7 mouse cellular contexts compared by ENCODE assay signal in the genomic region with DNA sequence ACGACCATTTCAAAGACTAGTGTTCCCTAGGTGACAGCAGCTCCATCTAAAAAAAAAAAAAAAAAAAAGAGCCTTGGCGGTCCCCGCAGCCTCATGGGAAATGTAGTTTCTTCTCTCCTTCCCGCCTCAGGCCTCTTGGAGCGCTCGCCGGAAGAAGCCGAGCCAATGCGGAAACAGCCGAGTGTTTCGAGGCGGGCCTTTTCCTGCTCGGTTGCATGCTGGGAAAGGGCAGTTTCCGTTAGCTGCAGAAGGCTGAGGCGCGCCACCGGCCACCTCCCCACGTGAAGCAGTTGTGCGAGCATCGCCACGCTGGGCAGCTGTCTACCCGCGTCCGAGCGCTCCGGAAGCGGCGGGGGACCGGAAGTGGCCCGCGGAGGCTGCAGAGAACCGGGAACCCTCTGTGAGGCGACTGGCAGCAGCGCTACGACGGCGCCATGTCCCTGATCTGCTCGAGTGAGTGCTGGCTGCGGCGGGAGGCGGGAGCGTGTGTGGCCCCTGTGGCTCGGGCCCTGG. TPM values are rescaled to one million over a fixed set of nuclear protein-coding genes. Genes with fewer than 3 reads are reported as not detected.
DNase-seq lines count a peak whose midpoint lies in the region; ATAC-seq lines count a peak whose summit lies in the region.

Gene Prpf19, plus strand, starts transcription at position 216 of the 513 bp plus-strand sequence.

- intact Hi-C loops in gastrocnemius, postnatal 36 days (cut with DNase I) = loop anchor here (2.0 kb wide), 1 partner anchor 14 kb away; no protein-coding TSS in a partner anchor
- intact Hi-C loops in left cerebral cortex, postnatal 25 days (cut with DNase I) = no loop called here

- DNase-seq in adrenal gland, adult 18-20 months (ENCODE audit: low spot score in 2 of 2) = peak; percentile 92
- DNase-seq in embryo, embryonic 11 days = peak; percentile 99
- DNase-seq in gastrocnemius, postnatal 36 days = peak; percentile 95
- DNase-seq in left cerebral cortex, postnatal 25 days (ENCODE audit: low spot score in 2 of 2) = peak; percentile 99
- DNase-seq in midbrain, embryonic 10.5 days (ENCODE audit: low spot score) = peak; percentile 98
- peak; percentile 97 for DNase-seq in right cerebral cortex, postnatal 4 days

- H3K4me3 ChIP-seq in intestine, embryonic 15.5 days (replicated peaks) = peak within 1 kb of the TSS; percentile 78
- peak within 1 kb of the TSS; percentile 83 for H3K4me3 ChIP-seq in midbrain, embryonic 10.5 days

- no peaks in the 10 kb centered on the region for H3K27me3 ChIP-seq in intestine, embryonic 15.5 days (replicated peaks)
- no peaks in the 10 kb centered on the region for H3K27me3 ChIP-seq in midbrain, embryonic 10.5 days (ENCODE audit: low read depth, poor library complexity, severe bottlenecking)

- H3K36me3 ChIP-seq in intestine, embryonic 15.5 days = peaks cover 12% of the 10 kb centered on the region; the same call in 1 of the 2 replicates
- H3K36me3 ChIP-seq in midbrain, embryonic 10.5 days = peaks cover 34% of the 10 kb centered on the region

- H3K4me1 ChIP-seq in intestine, embryonic 15.5 days (replicated peaks) = peaks cover 7% of the 10 kb centered on the region; the same call in 1 of the 2 replicates
- H3K4me1 ChIP-seq in midbrain, embryonic 10.5 days = peaks cover 24% of the 10 kb centered on the region

- peak; percentile 97 for ATAC-seq in intestine, embryonic 15.5 days

- H3K9me3 ChIP-seq in intestine, embryonic 15.5 days = no peaks in the 10 kb centered on the region
- no peaks in the 10 kb centered on the region for H3K9me3 ChIP-seq in midbrain, embryonic 10.5 days (replicated peaks)

- H3K27ac ChIP-seq in intestine, embryonic 15.5 days = peak within 1 kb of the TSS; percentile 92
- H3K27ac ChIP-seq in midbrain, embryonic 10.5 days (replicated peaks) = peak within 1 kb of the TSS; percentile 94

- 0% methylated on average over 43 of the region's 43 CpGs for whole genome bisulfite sequencing in intestine, embryonic 15.5 days
- 0% methylated on average over 43 of the region's 43 CpGs for WGBS in midbrain, embryonic 10.5 days

- peak within 1 kb of the TSS; percentile 73 for H3K9ac ChIP-seq in intestine, embryonic 15.5 days

- peak within 1 kb of the TSS; percentile 65 for H3K4me2 ChIP-seq in intestine, embryonic 15.5 days (replicated peaks)

RNA-seq across cellular contexts. Expression of gene Prpf19, which starts in this region (rescaled TPM):
- 100 to 1,000 TPM; 120 to 168 TPM for total RNA-seq in adrenal gland, adult 18-20 months (2021)
- 100 to 1,000 TPM; 140 to 166 TPM for total RNA-seq in gastrocnemius, postnatal 36 days (2021)
- polyA plus RNA-seq in intestine, embryonic 15.5 days (2015; fragmentation: Nextera tagmentation; extraction: Ambion mirVana) = 35.8 and 39.2 TPM in 2 replicates
- 100 to 1,000 TPM; 190 to 213 TPM for total RNA-seq in left cerebral cortex, postnatal 25 days (2021)
- polyA plus RNA-seq in midbrain, embryonic 10.5 days (2016; fragmentation: Nextera tagmentation; extraction: Ambion mirVana) = 35.8 and 37.2 TPM in 2 replicates

Comparison
In these comparisons a context has a peak if more than half of its experiments do, and no peak if none do; other contexts are left out.
1. Peak in every context shown above with its lines: DNase-seq, ATAC-seq, H3K4me3 ChIP-seq and H3K27ac ChIP-seq.